Mouse (Mus musculus) kidney, adult 18-20 months (tissue): ENCODE measurements around the gene Epha8.
A peak's percentile ranks its signal among the peaks of the same experiment; 100 is the strongest.

Experiments used
- DNase-seq: peaks from one replicate; pipeline ENCODE4 v3.0.0; 2021

Gene Epha8

GRCm38 (mm10) chr4:136904767-136905539, 51.7 kb downstream of the Epha8 start:
- DNase-seq = no peak

- no peak for DNase-seq
Measured at GRCm38 (mm10) chr4:136899154-136899553, 57.5 kb downstream of the Epha8 start.

- DNase-seq = no peak
Measured at GRCm38 (mm10) chr4:136898637-136899036, 58.0 kb downstream of the Epha8 start, which contains the start of gene C1qa. Gene C1qa, minus strand, starts transcription at chr4:136898803.

GRCm38 (mm10) chr4:136898084-136898598, 58.5 kb downstream of the Epha8 start:
- no peak for DNase-seq

- DNase-seq = no peak
Measured at GRCm38 (mm10) chr4:136896461-136896860, 60.2 kb downstream of the Epha8 start.

GRCm38 (mm10) chr4:136895861-136896260, 60.8 kb downstream of the Epha8 start:
- DNase-seq = no peak

- DNase-seq = no peak
Measured at GRCm38 (mm10) chr4:136894821-136895220, 61.8 kb downstream of the Epha8 start.

GRCm38 (mm10) chr4:136893691-136894543, 62.7 kb downstream of the Epha8 start:
- DNase-seq = peak; percentile 32

- no peak for DNase-seq
Measured at GRCm38 (mm10) chr4:136892811-136893210, 63.8 kb downstream of the Epha8 start, which contains the start of gene C1qc. Gene C1qc, minus strand, starts transcription at chr4:136893065.

- no peak for DNase-seq
Measured at GRCm38 (mm10) chr4:136892371-136892770, 64.2 kb downstream of the Epha8 start.

GRCm38 (mm10) chr4:136891115-136891514, 65.5 kb downstream of the Epha8 start:
- no peak for DNase-seq

GRCm38 (mm10) chr4:136889981-136890380, 66.6 kb downstream of the Epha8 start:
- no peak for DNase-seq

GRCm38 (mm10) chr4:136887714-136888113, 68.9 kb downstream of the Epha8 start:
- no peak for DNase-seq

- no peak for DNase-seq
Measured at GRCm38 (mm10) chr4:136886101-136886500, 70.5 kb downstream of the Epha8 start, which contains the start of gene C1qb. Gene C1qb, minus strand, starts transcription at chr4:136886187.
